Mouse (Mus musculus) forebrain, embryonic 15.5 days (tissue): Measurements from ENCODE around the gene Ubox5. TPM values are rescaled to one million over a fixed set of nuclear protein-coding genes. Genes with fewer than 3 reads are reported as not detected.

Source experiments
- ATAC-seq: fragments of 200-750 bp; cut with Nextera tagmentation; replicated peaks from 2 replicates; pipeline ENCODE4 v1.8.0; 2017; ENCODE audit warnings: mild to moderate bottlenecking, moderate TSS enrichment, moderate library complexity
- H3K27ac ChIP-seq: fragments of 300-500 bp; sonication (generic); replicated peaks from 2 replicates; pipeline ENCODE4 v1.5.1; 2015; ENCODE audit warnings: mild to moderate bottlenecking, inconsistent platforms
- H3K27me3 ChIP-seq: fragments of 300-500 bp; sonication (generic); 2 replicates; pipeline ENCODE4 v1.6.1; 2015; ENCODE audit warnings: inconsistent platforms
- H3K36me3 ChIP-seq: fragments of 300-500 bp; sonication (generic); 2 replicates; pipeline ENCODE4 v1.6.1; 2015; ENCODE audit warnings: mild to moderate bottlenecking, inconsistent platforms
- H3K4me1 ChIP-seq: fragments of 300-500 bp; sonication (generic); 2 replicates; pipeline ENCODE4 v1.6.1; 2015; ENCODE audit warnings: inconsistent platforms
- H3K4me2 ChIP-seq: fragments of 300-500 bp; sonication (generic); replicated peaks from 2 replicates; pipeline ENCODE4 v1.6.1; 2015; ENCODE audit warnings: mild to moderate bottlenecking, inconsistent platforms
- H3K4me3 ChIP-seq: fragments of 300-500 bp; sonication (generic); 2 replicates; pipeline ENCODE4 v1.5.1; 2015; ENCODE audit warnings: mild to moderate bottlenecking, inconsistent platforms
- H3K9ac ChIP-seq: fragments of 300-500 bp; sonication (generic); replicated peaks from 2 replicates; pipeline ENCODE4 v1.6.1; 2015; ENCODE audit warnings: mild to moderate bottlenecking, inconsistent platforms
- H3K9me3 ChIP-seq: fragments of 300-500 bp; sonication (generic); 2 replicates; pipeline ENCODE4 v1.6.1; 2016; ENCODE audit warnings: inconsistent platforms
- WGBS: fragments of 180-500 bp; shearing (Covaris S2); methylation state at CpG from one replicate; pipeline ENCODE4 v1.1.7; 2015; ENCODE audit warnings: mixed read lengths; 5-methylcytosine and 5-hydroxymethylcytosine counted together
- polyA plus RNA-seq: library from polyadenylated mRNA; unstranded; fragments of >200 nt; fragmentation: Nextera tagmentation; extraction: Ambion mirVana; gene quantifications from 2 replicates; pipeline ENCODE4 v1.2.1, GENCODE M21; 2015

The Ubox5 gene
- polyA plus RNA-seq, 1 experiment from 2014 or later = 12.7 TPM

GRCm38 (mm10) chr2:130632887-130633675 is 3.2 kb upstream of the Ubox5 start:
- Histone ChIP-seq H3K9me3 (no peaks in the 10 kb centered on the region), H3K36me3 (no peaks in the 10 kb centered on the region), H3K27me3 (peaks cover 36% of the 10 kb centered on the region), H3K4me3 (no peak overlapping the region), H3K4me1 (peaks cover 30% of the 10 kb centered on the region), H3K4me2 (no peak overlapping the region), H3K27ac (no peak overlapping the region), H3K9ac (no peak overlapping the region)
- no peak for ATAC-seq
- WGBS = 37% methylated on average over 5 of the region's 5 CpGs

DNA sequence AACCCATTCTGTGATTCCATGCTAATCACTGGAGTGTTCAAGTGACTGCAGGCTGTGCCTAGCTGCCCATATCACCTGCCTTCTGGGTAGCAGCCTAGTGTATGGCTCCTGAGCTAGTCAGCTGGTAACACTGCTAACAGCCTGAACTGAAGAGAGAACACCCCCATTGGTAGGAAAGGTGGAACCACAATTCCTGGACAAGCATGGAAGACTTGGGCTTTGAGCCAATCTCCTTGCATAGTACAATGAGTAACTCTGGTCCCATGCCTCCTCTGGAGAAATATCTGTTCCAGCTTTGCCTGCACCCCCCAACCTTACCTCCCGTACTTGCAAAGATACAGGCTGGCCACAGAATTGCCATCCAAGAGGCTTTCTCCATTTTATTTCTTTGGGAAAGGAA is 2.6 kb upstream of the Ubox5 start:
- Histone ChIP-seq H3K27ac (no peak overlapping the region), H3K4me1 (peaks cover 31% of the 10 kb centered on the region), H3K9ac (no peak overlapping the region), H3K36me3 (peaks cover 3% of the 10 kb centered on the region; the same call in 1 of the 2 replicates), H3K27me3 (peaks cover 36% of the 10 kb centered on the region), H3K4me3 (no peak overlapping the region), H3K4me2 (no peak overlapping the region), H3K9me3 (no peaks in the 10 kb centered on the region)
- WGBS = 46% methylated on average over 1 of the region's 1 CpGs
- ATAC-seq = no peak

- H3K4me1 ChIP-seq = peaks cover 16% of the 10 kb centered on the region
- H3K9ac ChIP-seq = peak overlapping the region; percentile 69
- H3K27me3 ChIP-seq = peaks cover 6% of the 10 kb centered on the region; the same call in 1 of the 2 replicates
- WGBS = 2% methylated on average over 37 of the region's 37 CpGs
- ATAC-seq = peak; percentile 64; the same call in 1 of the 2 replicates
- H3K4me2 ChIP-seq = peak overlapping the region; percentile 91
- no peaks in the 10 kb centered on the region for H3K9me3 ChIP-seq
- peak overlapping the region; percentile 62 for H3K4me3 ChIP-seq
- H3K27ac ChIP-seq = peak overlapping the region; percentile 32; the same call in 1 of the 2 replicates
- H3K36me3 ChIP-seq = peaks cover 16% of the 10 kb centered on the region
These were observed 579 bp downstream of the Ubox5 start for GRCm38 (mm10) chr2:130629080-130629838.

GRCm38 (mm10) chr2:130628424-130628823 is 1.4 kb downstream of the Ubox5 start:
- H3K27ac ChIP-seq = no peak overlapping the region
- peaks cover 16% of the 10 kb centered on the region for H3K36me3 ChIP-seq
- no peaks in the 10 kb centered on the region for H3K9me3 ChIP-seq
- ATAC-seq = no peak
- H3K4me1 ChIP-seq = peaks cover 12% of the 10 kb centered on the region
- peak overlapping the region; percentile 62 for H3K4me3 ChIP-seq
- H3K4me2 ChIP-seq = peak overlapping the region; percentile 91
- no peak overlapping the region for H3K9ac ChIP-seq
- 63% methylated on average over 3 of the region's 3 CpGs for WGBS
- H3K27me3 ChIP-seq = no peaks in the 10 kb centered on the region

DNA sequence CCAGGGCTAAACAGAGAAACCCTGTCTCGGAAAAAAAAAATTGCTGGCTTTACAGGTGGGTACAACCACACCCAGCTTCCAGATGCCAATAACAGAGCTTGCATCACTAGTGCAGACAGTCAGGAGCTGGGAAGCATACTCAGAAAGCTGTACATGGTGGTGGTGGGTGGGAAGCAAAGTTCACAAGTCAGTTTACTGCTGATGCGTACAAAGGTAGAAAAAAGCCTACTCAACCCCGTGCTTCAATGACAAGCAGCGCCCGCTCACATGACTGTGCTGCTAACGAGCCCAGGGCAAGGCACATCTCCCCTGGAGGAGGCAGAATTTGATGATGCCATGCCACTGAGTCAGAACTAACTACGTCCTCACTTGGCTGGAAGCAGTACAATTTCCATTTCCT is 10.9 kb downstream of the Ubox5 start:
- Histone ChIP-seq H3K36me3 (peaks cover 38% of the 10 kb centered on the region), H3K27me3 (no peaks in the 10 kb centered on the region), H3K4me1 (no peaks in the 10 kb centered on the region), H3K4me2 (no peak overlapping the region), H3K27ac (no peak overlapping the region), H3K9me3 (no peaks in the 10 kb centered on the region), H3K9ac (no peak overlapping the region), H3K4me3 (no peak overlapping the region)
- ATAC-seq = no peak
- 81% methylated on average over 7 of the region's 7 CpGs for WGBS

DNA sequence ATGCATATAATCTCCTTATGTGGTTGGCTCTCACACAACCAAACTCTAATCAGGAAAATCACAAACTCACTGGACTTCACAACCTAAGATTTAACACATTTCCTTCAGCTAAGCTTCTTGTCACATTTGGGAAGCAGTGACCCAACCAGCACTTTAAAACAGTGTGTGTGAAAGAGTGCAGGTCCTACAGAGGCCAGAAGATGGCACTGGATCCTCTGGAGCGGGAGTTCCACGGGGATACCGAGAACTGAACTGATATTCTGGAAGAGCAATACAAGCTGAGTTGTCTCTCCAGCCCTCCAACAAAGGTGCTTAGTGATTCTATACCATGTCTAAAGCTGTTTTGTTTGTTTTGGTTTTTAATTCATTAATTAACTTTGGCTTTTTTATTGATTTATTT is 16.7 kb downstream of the Ubox5 start:
- no peak for ATAC-seq
- H3K9ac ChIP-seq = no peak overlapping the region
- H3K4me2 ChIP-seq = no peak overlapping the region
- no peaks in the 10 kb centered on the region for H3K27me3 ChIP-seq
- peaks cover 34% of the 10 kb centered on the region for H3K36me3 ChIP-seq
- WGBS = 67% methylated on average over 3 of the region's 3 CpGs
- H3K4me3 ChIP-seq = no peak overlapping the region
- H3K27ac ChIP-seq = no peak overlapping the region
- no peaks in the 10 kb centered on the region for H3K9me3 ChIP-seq
- no peaks in the 10 kb centered on the region for H3K4me1 ChIP-seq

DNA sequence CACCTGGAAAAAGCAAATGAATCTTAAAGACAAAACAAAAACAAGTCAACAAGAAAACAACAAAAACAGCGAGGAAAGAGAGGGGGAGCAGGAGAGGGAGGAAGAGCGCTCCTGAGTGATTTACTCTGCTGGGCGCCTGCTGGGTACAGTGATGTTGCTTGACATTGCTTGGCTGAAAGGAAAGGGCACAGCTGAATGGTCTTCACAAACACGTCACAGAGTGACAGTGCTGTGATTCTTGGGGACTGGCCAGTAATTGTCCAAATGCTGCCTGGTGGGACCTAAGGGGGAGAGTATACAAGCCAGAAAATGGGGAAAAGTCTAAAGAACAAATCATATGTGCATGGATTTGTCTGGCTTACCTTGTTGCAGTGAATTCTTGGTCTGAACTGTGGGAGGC is 27.6 kb downstream of the Ubox5 start:
- WGBS = 82% methylated on average over 4 of the region's 4 CpGs
- no peak overlapping the region for H3K4me2 ChIP-seq
- H3K36me3 ChIP-seq = peaks cover 49% of the 10 kb centered on the region
- no peak overlapping the region for H3K27ac ChIP-seq
- H3K4me1 ChIP-seq = no peaks in the 10 kb centered on the region
- no peak overlapping the region for H3K4me3 ChIP-seq
- H3K27me3 ChIP-seq = no peaks in the 10 kb centered on the region
- H3K9ac ChIP-seq = no peak overlapping the region
- no peaks in the 10 kb centered on the region for H3K9me3 ChIP-seq
- ATAC-seq = no peak

GRCm38 (mm10) chr2:130598399-130598798 is 31.4 kb downstream of the Ubox5 start:
- Histone ChIP-seq H3K9ac (no peak overlapping the region), H3K4me2 (no peak overlapping the region), H3K27me3 (no peaks in the 10 kb centered on the region), H3K9me3 (no peaks in the 10 kb centered on the region), H3K4me1 (no peaks in the 10 kb centered on the region), H3K27ac (no peak overlapping the region), H3K4me3 (no peak overlapping the region), H3K36me3 (peaks cover 69% of the 10 kb centered on the region)
- WGBS = 76% methylated on average over 3 of the region's 3 CpGs
- ATAC-seq = no peak

- Histone ChIP-seq H3K4me1 (no peaks in the 10 kb centered on the region), H3K36me3 (peaks cover 64% of the 10 kb centered on the region), H3K27ac (no peak overlapping the region), H3K4me3 (no peak overlapping the region), H3K9ac (no peak overlapping the region), H3K9me3 (no peaks in the 10 kb centered on the region), H3K4me2 (no peak overlapping the region), H3K27me3 (no peaks in the 10 kb centered on the region)
- peak; percentile 43; the same call in 1 of the 2 replicates for ATAC-seq
- 6% methylated on average over 1 of the region's 1 CpGs for WGBS
These were observed 32.2 kb downstream of the Ubox5 start for GRCm38 (mm10) chr2:130597601-130598010.

- H3K4me2 ChIP-seq = no peak overlapping the region
- ATAC-seq = no peak
- no peaks in the 10 kb centered on the region for H3K4me1 ChIP-seq
- no peaks in the 10 kb centered on the region for H3K27me3 ChIP-seq
- 95% methylated on average over 1 of the region's 1 CpGs for WGBS
- no peak overlapping the region for H3K9ac ChIP-seq
- no peak overlapping the region for H3K4me3 ChIP-seq
- H3K27ac ChIP-seq = no peak overlapping the region
- peaks cover 60% of the 10 kb centered on the region for H3K36me3 ChIP-seq
- no peaks in the 10 kb centered on the region for H3K9me3 ChIP-seq
These were observed 34.2 kb downstream of the Ubox5 start for GRCm38 (mm10) chr2:130595596-130595995.

GRCm38 (mm10) chr2:130591016-130591415 is 38.8 kb downstream of the Ubox5 start:
- Histone ChIP-seq H3K4me1 (no peaks in the 10 kb centered on the region), H3K27ac (no peak overlapping the region), H3K9me3 (no peaks in the 10 kb centered on the region), H3K36me3 (peaks cover 34% of the 10 kb centered on the region), H3K4me2 (no peak overlapping the region), H3K4me3 (no peak overlapping the region), H3K27me3 (no peaks in the 10 kb centered on the region), H3K9ac (no peak overlapping the region)
- ATAC-seq = no peak
- 93% methylated on average over 2 of the region's 2 CpGs for WGBS

GRCm38 (mm10) chr2:130589761-130590160 is 40.1 kb downstream of the Ubox5 start:
- Histone ChIP-seq H3K4me2 (no peak overlapping the region), H3K9me3 (no peaks in the 10 kb centered on the region), H3K27me3 (no peaks in the 10 kb centered on the region), H3K4me1 (no peaks in the 10 kb centered on the region), H3K36me3 (peaks cover 22% of the 10 kb centered on the region), H3K4me3 (no peak overlapping the region), H3K27ac (no peak overlapping the region), H3K9ac (no peak overlapping the region)
- ATAC-seq = no peak
- 99% methylated on average over 2 of the region's 2 CpGs for WGBS
